Mouse (Mus musculus) megakaryocyte, embryonic 14.5 days (primary cell): ENCODE measurements around the gene Slc26a1.

Source experiments
- FLI1 ChIP-seq: IDR thresholded peaks from 2 replicates; pipeline ENCODE4 v1.6.1; 2012; ENCODE audit warnings: low read length, inconsistent platforms, mixed read lengths
- GATA1 ChIP-seq: IDR thresholded peaks from 3 replicates; pipeline ENCODE4 v1.6.1; 2012; ENCODE audit warnings: mixed read lengths, low read length, inconsistent platforms, borderline replicate concordance

DNA sequence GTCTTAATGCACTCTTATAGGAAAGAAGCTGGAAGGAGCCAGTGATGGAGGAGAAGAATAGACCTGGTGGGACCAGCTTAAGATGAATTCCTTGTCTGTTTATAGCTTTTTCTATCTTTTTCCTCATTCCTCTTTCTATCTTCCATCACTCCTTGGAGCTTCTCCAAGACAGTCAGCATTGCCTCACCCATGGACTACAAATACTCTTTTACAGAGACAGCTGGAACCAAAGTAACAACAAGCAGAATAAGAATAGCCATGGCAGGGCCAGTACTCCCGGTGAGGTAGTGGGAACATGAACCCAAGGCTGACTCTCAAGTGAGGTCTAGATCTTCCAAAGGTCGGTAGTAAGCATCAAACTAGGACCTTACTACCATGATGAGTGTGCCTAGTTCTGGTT is 37.7 kb upstream of the Slc26a1 start:
- TF ChIP-seq GATA1 (no peak), FLI1 (no peak)
